Mouse (Mus musculus): ENCODE results near the gene Snx12.

GRCm38 (mm10) chrX:101253952-101254729 is 31.8 kb upstream of the Snx12 start, which contains the start of gene Foxo4:
- TF ChIP-seq CTCF (IDR thresholded peaks at IDR 0.05; ENCODE audit: low read depth, low read length) = no peak
- no peak for TF ChIP-seq POLR2A (IDR thresholded peaks at IDR 0.05; ENCODE audit: borderline replicate concordance, low read depth, low read length)

Data from bone marrow macrophage, adult 2 months (primary cell).